Mouse (Mus musculus) lung, adult 2 months (tissue): ENCODE measurements around the gene Fam206a. TPM values are rescaled to one million over a fixed set of nuclear protein-coding genes. Genes with fewer than 3 reads are reported as not detected.

Experiments
- DNase-seq: peaks from one replicate; pipeline ENCODE4 v3.0.0; 2022
- H3K4me1 ChIP-seq: fragments of 200-500 bp; 2 replicates; pipeline ENCODE4 v1.6.1; 2011; ENCODE audit warnings: low read length; ENCODE audit not compliant: control insufficient read depth, insufficient read depth
- H3K4me3 ChIP-seq: fragments of 200-500 bp; replicated peaks from 2 replicates; pipeline ENCODE3; 2011; ENCODE audit warnings: low read depth, mild to moderate bottlenecking, control low read depth, low read length; ENCODE audit errors: extremely low read depth
- CTCF ChIP-seq: fragments of 200-500 bp; IDR thresholded peaks from 2 replicates; pipeline ENCODE4 v1.5.1; 2011; ENCODE audit warnings: mild to moderate bottlenecking, low read length, control low read depth; ENCODE audit not compliant: insufficient read depth
- POLR2A ChIP-seq: fragments of 200-500 bp; IDR thresholded peaks from 2 replicates; pipeline ENCODE4 v1.6.1; 2011; ENCODE audit warnings: low read depth, mild to moderate bottlenecking, control low read depth, low read length, borderline replicate concordance; ENCODE audit errors: extremely low read depth
- WGBS: fragments of 180-500 bp; shearing (Covaris S2); methylation state at CpG from one replicate; pipeline ENCODE4 v1.1.7; 2018; 5-methylcytosine and 5-hydroxymethylcytosine counted together
- polyA plus RNA-seq: library from polyadenylated mRNA; depleted of rRNA; stranded (reverse); fragments of >200 nt; gene quantifications from 2 replicates; pipeline ENCODE4 v1.2.3, GENCODE M21; 2012

Fam206a gene
- polyA plus RNA-seq, 1 experiment = 3.5 TPM

GRCm38 (mm10) chr4:56837661-56838060 is 35.5 kb downstream of the Fam206a start:
- WGBS = 82% methylated on average over 6 of the region's 6 CpGs
- H3K4me3 ChIP-seq = no peak overlapping the region
- no peak for DNase-seq
- H3K4me1 ChIP-seq = no peaks in the 10 kb centered on the region
- TF ChIP-seq POLR2A (no peak), CTCF (no peak)

GRCm38 (mm10) chr4:56840297-56840696 is 38.2 kb downstream of the Fam206a start:
- 56% methylated on average over 3 of the region's 3 CpGs for WGBS
- Histone ChIP-seq H3K4me1 (no peaks in the 10 kb centered on the region), H3K4me3 (no peak overlapping the region)
- no peak for DNase-seq
- TF ChIP-seq CTCF = no peak
- TF ChIP-seq POLR2A = no peak

- Histone ChIP-seq H3K4me3 (no peak overlapping the region), H3K4me1 (no peaks in the 10 kb centered on the region)
- TF ChIP-seq POLR2A (no peak), CTCF (no peak)
- no peak for DNase-seq
- WGBS = 70% methylated on average over 7 of the region's 7 CpGs
Measured at GRCm38 (mm10) chr4:56842501-56842900, 40.4 kb downstream of the Fam206a start.

GRCm38 (mm10) chr4:56843963-56844362 is 41.8 kb downstream of the Fam206a start:
- H3K4me1 ChIP-seq = no peaks in the 10 kb centered on the region
- no peak overlapping the region for H3K4me3 ChIP-seq
- DNase-seq = no peak
- TF ChIP-seq CTCF (0 out of 2 replicates have a peak, but pooled peaks have one; percentile 13), POLR2A (no peak)
- 92% methylated on average over 2 of the region's 2 CpGs for WGBS

GRCm38 (mm10) chr4:56844911-56845310 is 42.8 kb downstream of the Fam206a start:
- TF ChIP-seq CTCF = no peak
- TF ChIP-seq POLR2A = no peak
- 92% methylated on average over 4 of the region's 4 CpGs for WGBS
- no peak overlapping the region for H3K4me3 ChIP-seq

GRCm38 (mm10) chr4:56845896-56846533 is 43.9 kb downstream of the Fam206a start:
- WGBS = 73% methylated on average over 12 of the region's 12 CpGs
- no peak for DNase-seq
- TF ChIP-seq POLR2A (no peak), CTCF (no peak)
- Histone ChIP-seq H3K4me1 (peaks cover 4% of the 10 kb centered on the region; the same call in 1 of the 2 replicates), H3K4me3 (no peak overlapping the region)

More at GRCm38 (mm10) chr4:56844911-56845310, 42.8 kb downstream of the Fam206a start:
- H3K4me1 ChIP-seq = no peaks in the 10 kb centered on the region
- no peak for DNase-seq

DNA sequence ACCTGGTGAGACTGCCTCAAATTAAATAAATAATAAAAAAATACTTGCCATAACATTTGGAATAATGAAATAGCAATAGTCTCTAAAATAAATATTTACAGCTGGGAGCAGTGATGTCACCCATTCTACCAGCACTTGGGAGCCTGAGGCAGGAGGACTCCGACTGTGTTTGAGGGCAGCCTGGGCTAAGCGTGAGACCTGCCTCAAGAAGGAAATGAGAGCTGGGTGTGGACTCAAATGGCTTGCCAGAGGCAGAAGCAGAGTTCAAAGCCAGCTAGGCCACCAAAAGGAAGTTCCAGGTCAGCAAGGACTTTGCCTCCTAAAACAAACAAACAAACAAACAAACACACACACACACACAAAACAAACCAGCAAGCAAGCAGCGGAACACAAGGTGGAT is 45.3 kb downstream of the Fam206a start:
- DNase-seq = no peak
- TF ChIP-seq POLR2A = no peak
- no peak for TF ChIP-seq CTCF
- H3K4me3 ChIP-seq = no peak overlapping the region
- H3K4me1 ChIP-seq = peaks cover 4% of the 10 kb centered on the region; the same call in 1 of the 2 replicates
- WGBS = 81% methylated on average over 3 of the region's 3 CpGs

DNA sequence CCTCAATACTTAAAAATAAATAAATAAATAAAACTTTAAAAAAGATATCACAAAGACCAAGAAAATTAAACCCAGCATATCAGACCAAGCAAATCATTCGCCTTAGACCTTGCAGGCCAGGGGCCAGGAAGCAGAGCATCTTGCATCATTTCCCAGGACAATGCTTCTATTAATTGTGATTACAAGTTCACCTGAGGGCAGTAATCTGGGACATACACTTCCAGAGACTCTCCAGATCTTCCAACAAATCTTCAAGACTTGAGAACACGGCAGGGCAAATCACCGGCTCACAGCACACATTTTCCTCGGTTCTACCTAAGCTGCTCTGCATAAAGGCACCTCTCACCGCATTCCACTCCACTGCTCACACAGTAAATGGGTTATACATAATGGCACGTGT is 45.9 kb downstream of the Fam206a start:
- no peak for DNase-seq
- 81% methylated on average over 6 of the region's 6 CpGs for WGBS
- H3K4me3 ChIP-seq = no peak overlapping the region
- TF ChIP-seq POLR2A (no peak), CTCF (no peak)
- peaks cover 4% of the 10 kb centered on the region; the same call in 1 of the 2 replicates for H3K4me1 ChIP-seq

GRCm38 (mm10) chr4:56850724-56851123 is 48.6 kb downstream of the Fam206a start:
- no peak for DNase-seq
- WGBS = 19% methylated on average over 6 of the region's 6 CpGs
- TF ChIP-seq POLR2A = no peak
- no peak for TF ChIP-seq CTCF
- H3K4me1 ChIP-seq = peaks cover 4% of the 10 kb centered on the region; the same call in 1 of the 2 replicates
- H3K4me3 ChIP-seq = no peak overlapping the region

GRCm38 (mm10) chr4:56855935-56856334 is 53.8 kb downstream of the Fam206a start:
- TF ChIP-seq POLR2A (no peak), CTCF (no peak)
- 90% methylated on average over 5 of the region's 5 CpGs for WGBS
- Histone ChIP-seq H3K4me3 (no peak overlapping the region), H3K4me1 (no peaks in the 10 kb centered on the region; the same call in 1 of the 2 replicates)
- no peak for DNase-seq
